Mouse (Mus musculus) hindbrain, embryonic 15.5 days (tissue): Measurements from ENCODE around the gene Tspan33. TPM values are rescaled to one million over a fixed set of nuclear protein-coding genes. Genes with fewer than 3 reads are reported as not detected.
"Not testable (repeated sequence)": the region's sequence is repeated elsewhere in the genome, so short reads cannot be mapped to it uniquely, and the experiment has no call there.

Source experiments
- ATAC-seq: fragments of 200-750 bp; cut with Nextera tagmentation; 2 replicates; pipeline ENCODE4 v1.8.0; 2017; ENCODE audit warnings: low read depth, moderate number of reproducible peaks, moderate TSS enrichment; ENCODE audit not compliant: low FRiP score
- H3K27ac ChIP-seq: fragments of 300-500 bp; sonication (generic); replicated peaks from 2 replicates; pipeline ENCODE4 v1.5.1; 2015; ENCODE audit warnings: mild to moderate bottlenecking, inconsistent platforms
- H3K27me3 ChIP-seq: fragments of 300-500 bp; sonication (generic); 2 replicates; pipeline ENCODE4 v1.6.1; 2015; ENCODE audit warnings: control low read depth, inconsistent platforms
- H3K36me3 ChIP-seq: fragments of 300-500 bp; sonication (generic); 2 replicates; pipeline ENCODE4 v1.6.1; 2015; ENCODE audit warnings: control low read depth, inconsistent platforms
- H3K4me1 ChIP-seq: fragments of 300-500 bp; sonication (generic); replicated peaks from 2 replicates; pipeline ENCODE4 v1.6.1; 2015; ENCODE audit warnings: control low read depth, inconsistent platforms
- H3K4me2 ChIP-seq: fragments of 300-500 bp; sonication (generic); 2 replicates; pipeline ENCODE4 v1.6.1; 2015; ENCODE audit warnings: moderate library complexity, mild to moderate bottlenecking, inconsistent platforms
- H3K4me3 ChIP-seq: fragments of 300-500 bp; sonication (generic); 2 replicates; pipeline ENCODE4 v1.5.1; 2015; ENCODE audit warnings: mild to moderate bottlenecking, inconsistent platforms
- H3K9ac ChIP-seq: fragments of 300-500 bp; sonication (generic); 2 replicates; pipeline ENCODE4 v1.6.1; 2015; ENCODE audit warnings: inconsistent platforms
- H3K9me3 ChIP-seq: fragments of 300-500 bp; sonication (generic); 2 replicates; pipeline ENCODE4 v1.6.1; 2016; ENCODE audit warnings: control low read depth, inconsistent platforms
- WGBS: fragments of 180-500 bp; shearing (Covaris S2); methylation state at CpG from one replicate; pipeline ENCODE4 v1.1.7; 2015; 5-methylcytosine and 5-hydroxymethylcytosine counted together
- polyA plus RNA-seq: library from polyadenylated mRNA; unstranded; fragments of >200 nt; fragmentation: Nextera tagmentation; extraction: Ambion mirVana; gene quantifications from 2 replicates; pipeline ENCODE4 v1.2.1, GENCODE M21; 2015

Tspan33 gene
- polyA plus RNA-seq, 1 experiment from 2014 or later, result 14.4 TPM

DNA sequence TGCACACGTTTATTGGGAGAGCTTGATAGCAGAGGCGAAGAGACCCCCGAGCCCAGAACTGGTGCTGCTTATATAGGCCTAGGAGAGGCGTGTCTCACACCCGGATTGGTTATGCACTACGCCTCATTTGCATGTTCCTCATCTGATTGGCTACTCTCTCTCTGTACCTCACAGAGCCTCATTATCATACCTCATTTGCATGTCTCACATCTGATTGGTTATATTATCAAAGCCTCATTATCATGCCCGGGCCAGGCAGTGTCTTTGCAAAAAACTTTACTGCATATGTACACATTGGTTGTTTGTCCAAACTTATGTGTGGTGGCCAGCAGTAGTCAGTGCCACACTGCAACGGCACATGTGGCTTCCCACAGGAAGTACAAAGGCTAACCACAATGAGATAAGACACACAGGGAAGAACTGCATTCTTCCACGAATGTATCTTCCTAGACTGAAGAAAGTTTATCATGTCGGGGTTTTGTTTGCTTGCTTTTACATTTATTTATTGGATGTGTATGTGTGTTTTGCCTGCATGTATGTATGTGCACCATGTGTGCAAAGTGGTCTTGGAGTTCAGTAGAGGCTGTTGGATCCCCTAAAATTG, 14.0 kb upstream of the Tspan33 start:
- not testable (repeated sequence) for ATAC-seq, H3K9ac ChIP-seq, H3K4me2 ChIP-seq, H3K27me3 ChIP-seq, H3K9me3 ChIP-seq, H3K27ac ChIP-seq, H3K4me3 ChIP-seq, H3K36me3 ChIP-seq, H3K4me1 ChIP-seq
- WGBS, result 92% methylated on average over 10 of the region's 10 CpGs

DNA sequence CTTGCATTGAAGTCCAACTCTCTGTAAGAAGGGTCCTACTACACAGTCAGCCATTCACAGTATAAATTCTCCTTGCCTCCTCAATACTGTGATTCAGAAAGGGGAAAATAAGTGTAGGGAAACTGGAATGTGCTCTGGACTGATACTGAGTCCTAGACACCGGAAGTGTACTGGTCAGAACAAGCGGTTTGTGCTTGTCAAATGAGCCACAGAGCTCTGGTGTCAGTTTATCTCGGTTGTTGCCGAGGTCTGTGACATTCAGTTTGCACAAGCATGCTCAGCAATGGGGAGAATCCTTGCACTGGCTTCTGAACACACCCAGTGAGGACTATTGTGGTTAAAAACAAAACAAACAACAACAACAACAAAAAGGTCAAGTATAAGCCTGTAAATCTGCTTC, 12.2 kb upstream of the Tspan33 start:
- ATAC-seq, result no peak
- Histone ChIP-seq H3K4me2 (no peak overlapping the region), H3K4me3 (no peak overlapping the region), H3K27me3 (no peaks in the 10 kb centered on the region), H3K9me3 (no peaks in the 10 kb centered on the region), H3K9ac (no peak overlapping the region), H3K4me1 (no peaks in the 10 kb centered on the region), H3K36me3 (no peaks in the 10 kb centered on the region), H3K27ac (no peak overlapping the region)
- WGBS, result 87% methylated on average over 4 of the region's 4 CpGs

DNA sequence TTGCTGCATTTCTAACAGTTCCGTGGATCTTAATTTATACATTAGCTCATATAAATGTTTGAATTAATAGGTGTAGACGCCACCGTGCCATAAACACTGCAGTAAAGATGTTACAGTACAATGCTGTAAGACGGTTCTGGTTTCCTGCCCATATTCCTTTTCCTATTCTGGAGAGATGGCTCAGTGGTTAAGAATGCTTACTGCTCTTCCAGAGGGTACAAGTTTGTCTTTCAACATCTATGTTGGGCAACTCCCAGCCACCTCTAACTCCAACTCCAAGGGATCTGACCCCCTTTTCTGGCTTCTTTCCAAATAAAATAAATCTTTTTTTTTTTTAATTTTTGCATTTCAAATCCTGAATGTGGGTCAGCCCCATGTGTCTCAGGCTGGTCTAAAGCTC, 9.3 kb upstream of the Tspan33 start:
- Histone ChIP-seq H3K27me3 (no peaks in the 10 kb centered on the region), H3K4me3 (no peak overlapping the region), H3K9ac (no peak overlapping the region), H3K4me1 (no peaks in the 10 kb centered on the region), H3K9me3 (no peaks in the 10 kb centered on the region), H3K4me2 (no peak overlapping the region), H3K27ac (no peak overlapping the region), H3K36me3 (no peaks in the 10 kb centered on the region)
- WGBS, result 93% methylated on average over 4 of the region's 4 CpGs
- ATAC-seq, result no peak

DNA sequence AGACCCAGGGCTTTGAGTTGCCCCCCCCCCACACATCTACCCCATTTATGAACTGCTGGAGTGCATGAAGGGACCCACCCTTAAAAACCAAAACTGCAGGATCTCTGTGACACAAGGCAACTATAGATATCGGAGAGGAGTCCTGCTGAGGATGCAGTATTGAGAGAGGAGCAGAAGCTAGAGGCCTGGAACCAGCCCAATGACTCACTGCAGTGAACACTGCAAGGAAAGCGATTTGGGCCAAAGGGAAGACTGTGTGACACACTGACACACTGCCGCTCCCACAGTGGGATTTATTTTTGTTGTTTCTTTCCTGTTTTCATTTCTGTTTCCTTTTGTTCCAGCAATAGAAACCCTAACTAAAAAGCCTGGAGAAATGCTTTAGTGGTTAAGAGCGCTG, 8.1 kb upstream of the Tspan33 start:
- Histone ChIP-seq H3K27ac (no peak overlapping the region), H3K4me3 (no peak overlapping the region), H3K4me2 (no peak overlapping the region), H3K27me3 (no peaks in the 10 kb centered on the region), H3K9ac (no peak overlapping the region), H3K36me3 (no peaks in the 10 kb centered on the region), H3K9me3 (no peaks in the 10 kb centered on the region), H3K4me1 (no peaks in the 10 kb centered on the region)
- 81% methylated on average over 4 of the region's 4 CpGs for WGBS
- ATAC-seq, result no peak

DNA sequence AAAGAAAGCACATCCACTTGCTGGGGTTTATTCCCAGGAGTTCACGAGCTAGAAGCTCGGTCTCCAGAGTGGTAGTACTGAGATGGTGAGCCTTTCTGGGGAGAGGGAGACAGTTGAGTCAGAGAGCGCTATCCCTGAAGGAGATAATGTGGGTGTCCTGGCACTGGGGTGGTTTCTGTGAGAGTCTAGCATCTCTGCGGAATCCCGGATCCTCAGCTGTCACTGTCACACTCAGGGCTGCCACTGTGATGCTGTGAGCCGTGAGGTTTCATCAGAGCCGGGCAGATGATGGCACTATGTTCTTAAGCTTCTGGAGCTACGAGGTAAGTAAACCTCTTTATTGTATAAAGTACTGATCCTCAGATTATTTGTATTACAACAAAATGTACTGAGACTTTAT, 4.6 kb upstream of the Tspan33 start:
- Histone ChIP-seq H3K27ac (no peak overlapping the region), H3K4me2 (no peak overlapping the region), H3K36me3 (no peaks in the 10 kb centered on the region), H3K9me3 (no peaks in the 10 kb centered on the region), H3K4me3 (no peak overlapping the region), H3K4me1 (peaks cover 8% of the 10 kb centered on the region), H3K27me3 (peaks cover 11% of the 10 kb centered on the region), H3K9ac (no peak overlapping the region)
- 77% methylated on average over 8 of the region's 8 CpGs for WGBS
- ATAC-seq, result no peak

DNA sequence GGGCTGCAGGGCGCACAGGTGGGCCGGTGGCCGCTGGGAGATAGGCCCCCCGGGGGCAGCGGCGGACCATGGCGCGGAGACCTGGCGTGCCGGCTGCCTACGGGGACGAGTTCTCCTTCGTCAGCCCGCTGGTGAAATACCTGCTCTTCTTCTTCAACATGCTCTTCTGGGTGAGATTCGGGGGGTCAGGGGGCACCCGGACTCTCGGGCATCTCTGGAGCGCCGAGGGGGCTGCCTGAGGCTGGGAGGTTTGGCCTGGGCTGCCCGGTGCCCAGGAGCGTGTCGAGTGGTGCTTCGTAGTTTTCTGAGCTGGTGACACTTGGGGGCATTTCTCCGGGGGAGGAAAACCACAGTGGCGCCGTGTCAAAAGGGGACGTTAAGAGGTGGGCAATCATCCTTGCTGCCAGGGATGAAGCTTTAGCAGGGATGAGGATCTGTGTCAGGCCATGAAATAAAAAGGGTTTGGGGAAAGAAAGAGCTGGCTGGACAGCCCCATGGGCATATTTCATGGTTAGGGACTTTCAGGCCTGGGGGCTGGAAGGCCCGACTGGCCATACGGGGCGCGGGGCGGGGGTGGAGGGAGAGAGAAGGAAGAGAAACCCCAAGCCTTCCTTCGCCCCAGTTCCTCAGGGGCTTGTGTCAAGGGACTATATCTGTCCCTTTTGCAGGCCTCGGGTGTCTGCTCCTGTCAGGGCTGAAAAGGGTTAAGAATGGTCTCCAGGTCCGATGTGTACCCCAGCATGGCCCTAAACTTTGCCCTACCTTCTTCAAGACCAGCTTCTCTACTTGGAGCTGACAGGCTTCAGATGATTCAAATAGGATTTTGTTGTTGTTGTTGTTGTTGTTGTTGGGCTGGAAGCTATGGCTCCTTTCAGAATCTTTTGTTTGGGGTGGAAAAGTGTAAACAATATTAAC, 610 bp downstream of the Tspan33 start:
- Histone ChIP-seq H3K4me2 (peak overlapping the region; percentile 100), H3K27ac (peak overlapping the region; percentile 43; the same call in 1 of the 2 replicates), H3K9ac (peak overlapping the region; percentile 69), H3K27me3 (peaks cover 11% of the 10 kb centered on the region), H3K36me3 (no peaks in the 10 kb centered on the region), H3K9me3 (no peaks in the 10 kb centered on the region), H3K4me1 (peaks cover 19% of the 10 kb centered on the region), H3K4me3 (peak overlapping the region; percentile 85)
- ATAC-seq, result peak; percentile 39; the same call in 1 of the 2 replicates
- 5% methylated on average over 32 of the region's 35 CpGs for WGBS

DNA sequence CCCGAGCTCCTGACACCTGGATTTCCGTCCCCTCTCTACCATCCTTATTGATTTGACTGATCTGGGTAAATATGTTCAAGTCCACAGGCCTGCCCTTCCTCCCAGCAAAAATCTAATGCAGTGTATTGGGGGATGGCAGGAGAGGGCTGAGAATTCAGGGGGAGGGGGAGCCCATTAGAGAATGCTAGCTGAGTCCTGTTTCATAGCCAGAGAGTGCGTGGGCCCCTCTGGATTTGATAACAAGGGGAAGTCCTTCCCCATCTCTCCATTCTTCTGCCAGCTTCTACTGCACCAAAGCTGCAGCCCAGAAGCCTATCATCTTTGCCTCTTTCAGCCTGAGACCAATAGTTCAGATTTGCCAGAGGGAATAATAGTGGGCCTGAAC, 1.3 kb downstream of the Tspan33 start:
- ATAC-seq, result no peak
- peaks cover 19% of the 10 kb centered on the region for H3K4me1 ChIP-seq
- peaks cover 11% of the 10 kb centered on the region for H3K27me3 ChIP-seq
- H3K36me3 ChIP-seq, result no peaks in the 10 kb centered on the region
- no peaks in the 10 kb centered on the region for H3K9me3 ChIP-seq
- H3K9ac ChIP-seq, result peak overlapping the region; percentile 69; the same call in 1 of the 2 replicates
- H3K4me3 ChIP-seq, result peak overlapping the region; percentile 85
- 48% methylated on average over 3 of the region's 3 CpGs for WGBS
- peak overlapping the region; percentile 100 for H3K4me2 ChIP-seq
- H3K27ac ChIP-seq, result no peak overlapping the region

DNA sequence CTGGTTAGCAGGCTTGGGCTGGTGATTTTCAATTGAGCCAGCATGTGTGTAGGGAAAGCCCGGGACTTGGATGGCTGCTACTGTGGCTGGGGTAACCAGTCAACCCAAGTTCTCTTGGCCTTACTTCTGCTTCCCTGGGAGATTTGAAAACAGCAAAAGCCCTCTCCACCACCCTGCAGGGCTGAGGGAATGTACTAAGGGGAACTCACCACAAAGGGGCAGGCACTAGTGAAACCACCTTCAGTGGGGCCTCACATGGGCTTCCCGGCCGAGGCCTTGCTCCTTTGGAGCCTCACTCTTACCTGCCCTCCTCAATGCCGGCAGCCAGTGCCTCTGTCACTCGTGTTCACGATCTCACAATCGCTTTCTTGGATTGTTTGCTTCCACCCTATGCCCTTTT, 2.0 kb downstream of the Tspan33 start:
- Histone ChIP-seq H3K9me3 (no peaks in the 10 kb centered on the region), H3K36me3 (no peaks in the 10 kb centered on the region), H3K9ac (no peak overlapping the region), H3K4me1 (peaks cover 19% of the 10 kb centered on the region), H3K27me3 (peaks cover 11% of the 10 kb centered on the region), H3K27ac (no peak overlapping the region), H3K4me2 (peak overlapping the region; percentile 100; the same call in 1 of the 2 replicates), H3K4me3 (no peak overlapping the region)
- WGBS, result 62% methylated on average over 7 of the region's 7 CpGs
- no peak for ATAC-seq

DNA sequence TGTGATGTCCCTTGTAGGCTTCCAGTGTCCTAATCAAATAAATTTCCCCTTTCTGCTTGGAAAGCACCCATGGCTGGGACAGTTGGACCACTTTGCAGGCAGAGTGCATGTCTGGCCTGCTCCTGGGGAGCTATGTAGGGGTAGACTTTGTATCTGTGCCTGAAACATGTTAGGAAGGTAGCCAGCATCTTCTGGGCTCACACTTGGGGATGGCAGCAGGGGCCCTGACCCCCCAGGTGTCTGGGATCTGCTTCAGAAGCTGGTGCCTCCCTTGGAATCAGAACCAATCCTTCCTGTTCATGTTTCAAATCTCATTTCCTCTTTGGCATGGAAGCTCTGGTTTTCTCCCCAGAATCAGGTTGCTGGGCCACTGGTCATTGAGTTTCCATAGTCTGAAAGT, 3.1 kb downstream of the Tspan33 start:
- ATAC-seq, result no peak
- no peaks in the 10 kb centered on the region for H3K36me3 ChIP-seq
- H3K9ac ChIP-seq, result no peak overlapping the region
- H3K27ac ChIP-seq, result no peak overlapping the region
- H3K4me1 ChIP-seq, result peaks cover 19% of the 10 kb centered on the region
- no peaks in the 10 kb centered on the region for H3K9me3 ChIP-seq
- no peak overlapping the region for H3K4me3 ChIP-seq
- no peak overlapping the region for H3K4me2 ChIP-seq
- H3K27me3 ChIP-seq, result peaks cover 11% of the 10 kb centered on the region

DNA sequence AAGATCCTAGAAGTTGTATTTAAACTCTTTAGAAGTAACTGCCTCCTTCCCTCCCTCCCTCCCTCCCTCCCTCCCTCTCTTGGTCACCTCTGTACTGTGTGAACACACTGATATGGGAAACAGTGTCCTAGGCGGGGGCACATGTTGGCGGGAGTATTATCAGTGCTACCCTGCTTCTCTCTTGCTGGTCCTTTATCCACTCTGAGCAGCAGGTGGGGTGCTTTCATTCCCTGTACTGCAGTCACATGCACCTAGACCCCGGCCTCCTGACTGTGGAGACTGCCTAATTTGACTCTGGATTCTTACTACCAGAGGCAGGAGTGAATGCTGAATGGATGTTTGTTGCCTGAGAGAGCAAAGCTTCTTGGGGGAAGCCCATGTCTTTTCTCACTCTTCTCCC, 3.5 kb downstream of the Tspan33 start:
- no peak for ATAC-seq
- WGBS, result 45% methylated on average over 3 of the region's 3 CpGs

DNA sequence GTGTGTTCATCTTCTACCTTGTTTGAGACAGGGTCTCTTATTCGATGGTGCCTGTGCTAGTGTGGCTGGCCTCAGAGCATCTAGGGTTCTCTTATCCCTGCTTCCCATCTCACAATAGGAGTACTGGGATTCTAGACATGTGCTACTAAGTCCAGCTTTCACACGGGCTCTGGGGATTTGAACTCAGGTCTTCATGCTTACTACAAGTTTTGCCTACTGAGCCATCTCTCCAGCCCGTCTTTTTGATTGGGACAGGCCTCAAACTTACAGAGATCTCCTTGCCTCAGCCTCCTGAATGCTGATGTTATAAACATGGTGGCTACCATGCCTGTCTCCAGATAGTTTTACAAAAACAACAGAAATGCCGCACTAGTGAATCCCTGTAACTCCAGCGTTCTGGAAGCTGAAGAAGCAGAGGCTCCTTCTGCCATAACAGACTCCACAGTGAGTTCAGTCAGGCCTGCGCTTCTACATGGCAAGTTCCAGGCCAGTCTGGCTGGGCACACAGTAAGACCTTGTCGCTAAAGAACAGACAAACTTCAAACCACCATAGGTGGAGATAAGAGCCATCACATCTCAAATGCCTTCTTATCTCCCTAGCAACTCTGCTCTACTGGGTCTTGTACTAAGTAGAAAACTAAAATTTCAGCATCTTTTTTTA, 5.2 kb downstream of the Tspan33 start:
- Histone ChIP-seq H3K4me2 (no peak overlapping the region), H3K9me3 (no peaks in the 10 kb centered on the region), H3K27me3 (no peaks in the 10 kb centered on the region), H3K36me3 (no peaks in the 10 kb centered on the region), H3K4me1 (peaks cover 13% of the 10 kb centered on the region), H3K4me3 (no peak overlapping the region), H3K27ac (no peak overlapping the region), H3K9ac (no peak overlapping the region)
- 98% methylated on average over 7 of the region's 7 CpGs for WGBS
- no peak for ATAC-seq

More for the DNA sequence above, 3.5 kb downstream of the Tspan33 start:
- Histone ChIP-seq H3K4me1 (peaks cover 19% of the 10 kb centered on the region), H3K4me2 (no peak overlapping the region), H3K36me3 (no peaks in the 10 kb centered on the region), H3K27me3 (peaks cover 9% of the 10 kb centered on the region), H3K4me3 (no peak overlapping the region), H3K9me3 (no peaks in the 10 kb centered on the region), H3K9ac (no peak overlapping the region), H3K27ac (no peak overlapping the region)

DNA sequence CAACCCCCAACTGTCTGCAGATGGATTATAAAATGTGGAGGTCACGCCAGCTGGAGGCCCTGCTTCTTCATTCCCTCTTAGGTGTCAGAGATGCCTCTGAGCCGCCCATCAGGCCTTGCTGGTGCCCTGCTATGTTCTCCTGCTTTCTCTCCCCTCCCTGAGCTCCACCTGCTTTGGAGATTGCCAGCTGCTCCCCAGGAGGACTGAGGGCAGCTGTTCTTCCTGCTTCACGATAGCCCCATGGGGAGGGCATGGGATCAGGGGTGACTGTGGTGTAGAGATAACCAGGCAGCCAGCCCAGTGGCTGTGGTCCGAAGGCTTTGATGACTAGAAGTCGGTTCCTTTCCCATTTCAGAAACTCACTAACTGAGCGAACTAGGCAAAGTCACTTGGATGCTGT, 7.0 kb downstream of the Tspan33 start:
- no peak for ATAC-seq
- Histone ChIP-seq H3K4me2 (no peak overlapping the region), H3K9ac (no peak overlapping the region), H3K27me3 (no peaks in the 10 kb centered on the region), H3K9me3 (no peaks in the 10 kb centered on the region), H3K27ac (no peak overlapping the region), H3K4me3 (no peak overlapping the region), H3K36me3 (no peaks in the 10 kb centered on the region), H3K4me1 (no peaks in the 10 kb centered on the region)
- 81% methylated on average over 6 of the region's 6 CpGs for WGBS
